Mouse (Mus musculus) Patski (cell line): ENCODE measurements around the gene Mcpt9. TPM values are rescaled to one million over a fixed set of nuclear protein-coding genes. Genes with fewer than 3 reads are reported as not detected.
"Not testable (repeated sequence)": the region's sequence is repeated elsewhere in the genome, so short reads cannot be mapped to it uniquely, and the experiment has no call there.

Source experiments
- ATAC-seq: fragments of 100-300 bp; one replicate; pipeline ENCODE4 v1.8.0; 2021
- CTCF ChIA-PET: fragments of 350-600 bp; sonication (Branson Sonifier 250); formaldehyde crosslinking; loops from one replicate; lab custom pipeline; 2022; ENCODE audit warnings: inconsistent platforms; lab: Charles Lee
- POLR2A ChIA-PET: fragments of 350-600 bp; sonication (Branson Sonifier 250); formaldehyde crosslinking; loops from one replicate; lab custom pipeline; 2022; ENCODE audit warnings: antibody characterized with exemption, inconsistent platforms; lab: Charles Lee
- DNase-seq: peaks from one replicate; pipeline ENCODE4 v3.0.0-alpha.2; 2011; ENCODE audit warnings: low read depth, low spot score
- H3K27me3 ChIP-seq: fragments of 371-371 bp; one replicate; pipeline ENCODE4 v1.5.1; 2021
- CTCF ChIP-seq: fragments of 100-300 bp; IDR thresholded peaks from one replicate; pipeline ENCODE4 v1.5.1; 2021
- in situ Hi-C: fragments of 300-500 bp; cut with MboI; formaldehyde crosslinking; loops from 3 replicates; pipeline ENCODE4 v1.11.1; 2018; ENCODE audit warnings: low pct_unique_long_range_greater_than_20kb, mixed read lengths
- polyA plus RNA-seq: library from polyadenylated mRNA; unstranded; gene quantifications from one replicate; pipeline ENCODE4 v1.2.3, GENCODE M21; 2021

The Mcpt9 gene
- polyA plus RNA-seq: not detected

DNA sequence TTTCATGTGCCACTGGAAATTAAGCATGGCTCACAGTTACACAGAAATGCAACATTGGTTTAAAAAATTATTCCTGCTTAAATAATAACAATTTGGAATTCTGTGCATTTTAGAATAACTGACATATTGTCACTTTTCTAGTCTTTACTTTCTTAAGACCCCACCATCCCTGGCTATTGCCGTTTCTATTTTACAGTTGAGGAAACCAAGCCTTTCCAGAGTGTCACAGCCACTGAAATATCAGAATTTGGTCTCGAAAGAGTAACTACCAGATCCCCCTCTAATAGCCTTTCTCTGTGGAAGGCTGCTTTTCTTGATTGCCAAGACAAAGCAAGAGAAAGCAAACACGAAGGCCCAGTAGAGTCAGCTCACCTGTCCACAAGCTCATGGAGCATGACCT lies at the start of gene Mcpt9:
Mcpt9 (minus strand) TSS at position 101 of the 400 bp plus-strand sequence.
- ATAC-seq, DNase-seq, in situ Hi-C loops, POLR2A ChIA-PET, CTCF ChIA-PET, H3K27me3 ChIP-seq: not testable (repeated sequence)

DNA sequence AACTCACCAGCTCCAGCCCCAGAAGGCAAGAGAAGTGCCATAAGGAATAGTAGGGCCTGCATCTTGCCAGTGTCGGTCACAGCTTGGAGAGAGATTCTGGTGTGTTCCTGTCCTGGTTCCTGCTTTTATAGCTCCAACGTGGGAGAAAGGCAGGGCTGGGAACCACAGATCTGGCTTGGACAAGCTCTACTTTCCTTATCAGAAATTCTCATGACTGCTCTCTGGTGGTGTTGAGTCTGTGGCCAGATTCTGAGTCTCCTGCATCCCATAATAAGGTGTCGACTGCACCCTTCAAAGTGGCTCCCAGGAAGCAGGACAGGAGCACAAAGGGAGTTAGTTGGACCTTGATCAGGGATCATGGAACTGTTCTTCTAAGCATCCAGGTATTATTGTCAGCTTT lies 31.9 kb upstream of the Mcpt9 start, which contains the start of gene Mcpt4:
Mcpt4 (minus strand) TSS at position 101 of the 400 bp plus-strand sequence.
- in situ Hi-C loops: not testable (repeated sequence)
- H3K27me3 ChIP-seq: peaks cover 10% of the 10 kb centered on the region

DNA sequence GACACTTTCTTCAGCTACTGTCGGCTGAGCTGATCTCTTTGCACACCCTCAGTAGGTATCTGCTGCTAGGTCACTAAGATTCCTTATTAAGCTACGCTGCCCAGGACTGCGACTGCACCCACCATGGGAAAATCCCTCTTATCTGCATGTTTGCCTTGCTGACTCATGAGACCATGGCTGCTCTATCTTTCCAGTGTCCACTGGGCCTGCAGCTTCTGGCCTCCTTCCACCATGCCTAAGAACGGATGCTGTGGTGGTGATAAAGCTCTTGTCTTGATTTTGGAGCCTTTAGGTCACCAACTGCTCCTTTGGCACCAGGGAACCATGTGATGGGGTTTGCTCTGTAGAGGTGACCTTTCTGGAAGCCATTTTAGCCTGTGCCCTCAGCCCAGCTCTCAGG lies 27.4 kb upstream of the Mcpt9 start:
- DNase-seq: no peak
- no peak for ATAC-seq
- ChIA-PET POLR2A (no interaction called here), CTCF (no interaction called here)
- no peak for TF ChIP-seq CTCF
- H3K27me3 ChIP-seq: peaks cover 10% of the 10 kb centered on the region
- in situ Hi-C loops: no loop called here

More for the DNA sequence above, 31.9 kb upstream of the Mcpt9 start, which contains the start of gene Mcpt4:
- CTCF ChIA-PET, ATAC-seq, POLR2A ChIA-PET, DNase-seq: not testable (repeated sequence)

DNA sequence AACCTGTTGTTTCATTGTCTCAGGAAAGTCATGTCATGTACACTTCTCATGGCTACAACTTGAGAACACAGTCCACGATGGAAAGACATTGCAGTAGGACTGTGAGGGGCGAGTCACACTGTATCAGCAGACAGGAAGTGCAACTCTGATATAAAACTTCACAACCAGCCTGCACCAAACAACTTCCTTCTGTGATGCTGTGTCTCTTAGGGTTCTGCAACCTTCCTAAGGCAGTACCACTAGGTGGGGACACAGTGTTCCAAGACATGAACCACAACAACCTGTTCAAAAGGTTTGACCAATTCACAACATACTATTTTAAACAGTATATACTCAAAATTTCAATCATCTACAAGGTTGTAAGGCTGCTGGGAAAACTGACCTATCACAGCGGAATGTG lies 25.1 kb upstream of the Mcpt9 start:
- CTCF ChIA-PET: interaction anchor here (1.3 kb wide), 1 partner anchor 27 kb away, joined by 4 read pairs; no protein-coding TSS in a partner anchor
- TF ChIP-seq CTCF: no peak
- no peak for ATAC-seq
- no peak for DNase-seq
- POLR2A ChIA-PET: no interaction called here
- in situ Hi-C loops: no loop called here
- peaks cover 2% of the 10 kb centered on the region for H3K27me3 ChIP-seq

DNA sequence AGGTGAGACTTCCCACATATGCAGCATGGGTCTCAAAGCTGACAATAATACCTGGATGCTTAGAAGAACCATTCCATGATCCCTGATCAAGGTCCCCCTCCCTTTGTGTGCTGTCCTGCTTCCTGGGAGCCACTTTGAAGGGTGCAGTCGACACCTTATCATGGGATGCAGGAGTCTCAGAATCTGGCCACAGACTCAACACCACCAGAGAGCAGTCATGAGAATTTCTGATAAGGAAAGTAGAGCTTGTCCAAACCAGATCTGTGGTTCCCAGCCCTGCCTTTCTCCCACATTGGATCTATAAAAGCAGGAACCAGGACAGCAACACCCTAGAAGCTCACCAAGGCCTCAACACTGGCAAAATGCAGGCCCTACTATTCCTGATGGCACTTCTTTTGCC lies 11.5 kb upstream of the Mcpt9 start, which contains the start of gene Mcpt2:
Mcpt2 (plus strand) TSS at position 250 of the 400 bp plus-strand sequence.
- peaks cover 30% of the 10 kb centered on the region for H3K27me3 ChIP-seq
- CTCF ChIA-PET, ATAC-seq, POLR2A ChIA-PET, in situ Hi-C loops, DNase-seq: not testable (repeated sequence)

DNA sequence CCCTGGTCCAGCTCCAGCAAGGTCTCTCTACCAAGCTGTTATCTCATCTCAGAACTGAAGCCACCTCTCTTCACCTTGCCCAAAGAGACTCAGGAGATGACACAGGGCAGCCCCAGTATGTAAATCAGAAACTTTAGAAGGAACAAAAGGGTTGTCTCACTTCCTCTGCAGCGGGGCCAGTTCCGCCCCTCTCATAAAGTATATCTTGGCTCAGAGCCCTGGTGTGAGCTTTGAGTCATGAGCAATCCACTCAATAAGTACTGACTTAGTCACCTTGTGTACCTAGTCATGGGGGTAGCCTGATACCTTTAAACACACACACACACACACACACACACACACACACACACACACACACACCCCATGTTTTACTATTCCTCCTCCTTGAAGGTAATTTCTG lies 4.1 kb upstream of the Mcpt9 start:
- ChIA-PET CTCF (interaction anchor here (0.7 to 1.1 kb wide), 2 partner anchors 9 to 87 kb away, joined by 3 read pairs; no protein-coding TSS in a partner anchor), POLR2A (interaction anchor here (0.8 kb wide), 1 partner anchor 9 kb away, joined by 3 read pairs; no protein-coding TSS in a partner anchor)
- no peak for ATAC-seq
- no peak for TF ChIP-seq CTCF
- H3K27me3 ChIP-seq: peaks cover 13% of the 10 kb centered on the region
- in situ Hi-C loops: no loop called here
- DNase-seq: no peak

DNA sequence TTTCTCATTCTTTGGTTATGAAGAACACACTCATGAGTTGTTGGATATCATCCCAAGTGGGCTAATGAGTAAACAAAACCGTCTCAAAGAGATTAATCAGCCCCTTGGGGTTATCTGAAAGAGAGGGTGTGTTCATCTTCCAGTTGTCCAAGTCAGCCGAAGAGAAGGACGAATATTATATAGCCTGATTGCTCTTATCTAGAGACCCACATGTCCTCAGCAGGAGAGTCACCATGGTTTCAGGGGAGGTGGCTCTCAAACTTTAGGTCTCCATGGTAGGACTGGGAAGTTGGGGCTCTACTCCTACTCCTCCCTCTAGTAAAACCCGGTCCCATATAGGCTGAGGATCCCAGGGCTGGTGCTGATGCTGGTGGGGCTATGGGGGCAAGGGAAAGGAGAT lies 9.0 kb downstream of the Mcpt9 start:
- CTCF ChIA-PET, ATAC-seq, in situ Hi-C loops, POLR2A ChIA-PET, H3K27me3 ChIP-seq, DNase-seq: not testable (repeated sequence)

DNA sequence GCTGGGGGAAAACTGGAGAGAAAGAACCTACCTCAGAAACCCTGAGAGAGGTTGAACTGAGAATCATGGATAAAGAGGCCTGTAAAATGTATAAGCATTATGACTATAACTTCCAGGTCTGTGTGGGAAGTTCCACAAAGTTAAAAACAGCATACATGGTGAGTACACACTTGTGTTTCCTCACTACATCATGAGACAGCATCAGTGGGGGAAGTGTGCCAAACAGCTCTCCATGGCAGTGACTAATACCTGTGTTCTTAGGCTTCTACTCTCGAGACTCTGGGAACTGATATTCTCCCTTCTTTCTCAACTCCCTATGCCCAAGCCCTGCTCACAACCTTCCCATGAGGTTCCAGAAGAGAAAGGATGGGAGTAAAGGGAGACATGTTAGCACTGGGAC lies 10.8 kb downstream of the Mcpt9 start:
- no peak for DNase-seq
- in situ Hi-C loops: no loop called here
- TF ChIP-seq CTCF: no peak
- ChIA-PET POLR2A (no interaction called here), CTCF (interaction anchor here (1.1 kb wide), 1 partner anchor 29 kb away, joined by 3 read pairs; no protein-coding TSS in a partner anchor)
- H3K27me3 ChIP-seq: peaks cover 2% of the 10 kb centered on the region
- no peak for ATAC-seq

DNA sequence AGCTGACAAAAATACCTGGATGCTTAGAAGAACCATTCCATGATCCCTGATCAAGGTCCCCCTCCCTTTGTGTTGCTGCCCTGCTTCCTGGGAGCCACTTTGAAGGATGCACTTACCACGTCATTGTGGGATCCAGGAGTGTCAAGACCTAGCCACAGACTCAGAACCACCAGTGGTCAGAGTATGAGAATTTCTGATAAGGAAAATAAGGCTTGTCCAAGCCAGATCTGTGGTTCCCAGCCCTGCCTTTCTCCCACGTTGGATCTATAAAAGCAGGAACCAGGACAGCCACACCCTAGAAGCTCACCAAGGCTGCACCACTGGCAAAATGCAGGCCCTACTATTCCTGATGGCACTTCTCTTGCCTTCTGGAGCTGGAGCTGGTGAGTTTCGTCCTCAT lies 12.6 kb downstream of the Mcpt9 start, which contains the start of gene Mcpt1:
Mcpt1 (plus strand) TSS at position 301 of the 400 bp plus-strand sequence.
- POLR2A ChIA-PET, ATAC-seq, in situ Hi-C loops, CTCF ChIA-PET, DNase-seq, H3K27me3 ChIP-seq: not testable (repeated sequence)

DNA sequence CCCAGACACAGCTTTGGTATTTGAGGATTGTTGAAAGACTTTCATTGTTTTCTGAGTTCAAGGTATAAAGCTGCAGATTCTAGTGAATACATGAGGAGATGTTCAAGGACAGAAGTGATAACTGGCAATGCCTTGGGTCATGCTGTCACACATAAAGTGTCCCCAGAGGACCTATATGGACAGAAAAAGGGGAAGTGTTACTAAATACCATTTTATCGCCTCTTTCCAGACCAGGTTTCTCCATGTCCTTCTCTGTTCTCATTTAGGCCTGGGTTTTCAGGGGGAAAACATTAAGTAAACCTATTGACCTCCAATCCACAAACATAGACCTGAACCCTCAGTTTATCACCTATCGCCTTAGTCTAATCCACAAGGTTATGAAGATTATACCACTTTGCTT lies 16.4 kb downstream of the Mcpt9 start:
- ChIA-PET CTCF (no interaction called here), POLR2A (no interaction called here)
- H3K27me3 ChIP-seq: peaks cover 2% of the 10 kb centered on the region
- in situ Hi-C loops: no loop called here
- TF ChIP-seq CTCF: no peak
- DNase-seq (no peak), ATAC-seq (no peak)

DNA sequence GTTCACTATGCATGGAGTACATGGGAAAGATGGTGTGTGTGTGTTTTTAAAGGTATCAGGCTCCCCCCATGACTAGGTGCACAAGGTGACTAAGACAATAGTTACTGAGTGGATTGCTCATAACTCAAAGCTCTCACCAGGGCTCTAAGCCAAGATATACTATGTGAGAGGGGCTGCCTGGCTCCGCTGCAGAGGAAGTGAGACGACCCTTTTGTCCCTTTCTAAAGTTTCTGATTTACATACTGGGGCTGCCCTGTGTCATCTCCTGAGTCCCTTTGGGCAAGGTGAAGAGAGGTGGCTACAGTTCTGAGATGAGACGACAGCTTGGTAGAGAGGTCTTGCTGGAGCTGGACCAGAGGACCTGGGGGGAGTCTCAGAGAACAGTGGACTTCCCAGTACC lies 17.1 kb downstream of the Mcpt9 start:
- ATAC-seq (no peak), DNase-seq (no peak)
- ChIA-PET CTCF (no interaction called here), POLR2A (no interaction called here)
- no peak for TF ChIP-seq CTCF
- H3K27me3 ChIP-seq: peaks cover 2% of the 10 kb centered on the region
- in situ Hi-C loops: no loop called here

DNA sequence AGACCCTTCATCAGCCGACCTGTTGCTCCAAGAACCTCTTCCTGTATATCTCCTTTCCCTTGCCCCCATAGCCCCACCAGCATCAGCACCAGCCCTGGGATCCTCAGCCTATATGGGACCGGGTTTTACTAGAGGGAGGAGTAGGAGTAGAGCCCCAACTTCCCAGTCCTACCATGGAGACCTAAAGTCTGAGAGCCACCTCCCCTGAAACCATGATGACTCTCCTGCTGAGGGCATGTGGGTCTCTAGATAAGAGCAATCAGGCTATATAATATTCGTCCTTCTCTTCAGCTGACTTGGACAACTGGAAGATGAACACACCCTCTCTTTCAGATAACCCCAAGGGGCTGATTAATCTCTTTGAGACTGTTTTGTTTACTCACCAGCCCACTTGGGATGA lies 42.8 kb downstream of the Mcpt9 start:
- CTCF ChIA-PET, DNase-seq, ATAC-seq, H3K27me3 ChIP-seq, POLR2A ChIA-PET, in situ Hi-C loops: not testable (repeated sequence)

Other genes starting within 250 kb of the Mcpt9 start
- not detected for gene Adcy4, start 246.4 kb downstream of the Mcpt9 start, polyA plus RNA-seq
- gene Ripk3, start 241.6 kb downstream of the Mcpt9 start, polyA plus RNA-seq: 0.12 TPM
- 3.9 TPM for gene Nfatc4, start 207.4 kb downstream of the Mcpt9 start, polyA plus RNA-seq
- not detected for gene Nynrin, start 176.5 kb downstream of the Mcpt9 start, polyA plus RNA-seq
- 0.12 TPM for gene Cbln3, start 146.1 kb downstream of the Mcpt9 start, polyA plus RNA-seq
- gene Khnyn, start 145.5 kb downstream of the Mcpt9 start, polyA plus RNA-seq: 16.2 TPM
- gene Sdr39u1, start 130.2 kb downstream of the Mcpt9 start, polyA plus RNA-seq: 42.4 TPM
- not detected for gene Cma1, start 85.8 kb downstream of the Mcpt9 start, polyA plus RNA-seq
- not detected for gene Cma2, start 79.5 kb downstream of the Mcpt9 start, polyA plus RNA-seq
- not detected for gene Mcpt1, start 12.5 kb downstream of the Mcpt9 start, polyA plus RNA-seq
- gene Mcpt2, start 11.5 kb upstream of the Mcpt9 start, polyA plus RNA-seq: not detected
- gene Mcpt4, start 31.8 kb upstream of the Mcpt9 start, polyA plus RNA-seq: not detected
- 0.50 TPM for gene Mcpt8, start 54.8 kb upstream of the Mcpt9 start, polyA plus RNA-seq
- not detected for gene Ctsg, start 72.1 kb upstream of the Mcpt9 start, polyA plus RNA-seq
- 59.1 TPM for gene Gzme, start 90.1 kb upstream of the Mcpt9 start, polyA plus RNA-seq
- 4.2 TPM for gene Gzmd, start 102.1 kb upstream of the Mcpt9 start, polyA plus RNA-seq
- gene Gzmg, start 129.1 kb upstream of the Mcpt9 start, polyA plus RNA-seq: 5.3 TPM
- 0.06 TPM for gene Gzmn, start 144.1 kb upstream of the Mcpt9 start, polyA plus RNA-seq
- 2.8 TPM for gene Gzmf, start 180.9 kb upstream of the Mcpt9 start, polyA plus RNA-seq
- not detected for gene Gzmc, start 204.2 kb upstream of the Mcpt9 start, polyA plus RNA-seq
- gene Gzmb, start 231.8 kb upstream of the Mcpt9 start, polyA plus RNA-seq: 0.06 TPM